Mouse (Mus musculus) bone marrow macrophage, adult 2 months (primary cell): ENCODE measurements around the gene Kmt2d.

Source experiments
- CTCF ChIP-seq: IDR thresholded peaks from 2 replicates; pipeline ENCODE4 v1.5.1; 2012; ENCODE audit warnings: low read depth, mild to moderate bottlenecking, low read length, moderate library complexity
- POLR2A ChIP-seq: IDR thresholded peaks from 2 replicates; pipeline ENCODE4 v1.6.1; 2012; ENCODE audit warnings: mild to moderate bottlenecking, low read depth, low read length, borderline replicate concordance

DNA sequence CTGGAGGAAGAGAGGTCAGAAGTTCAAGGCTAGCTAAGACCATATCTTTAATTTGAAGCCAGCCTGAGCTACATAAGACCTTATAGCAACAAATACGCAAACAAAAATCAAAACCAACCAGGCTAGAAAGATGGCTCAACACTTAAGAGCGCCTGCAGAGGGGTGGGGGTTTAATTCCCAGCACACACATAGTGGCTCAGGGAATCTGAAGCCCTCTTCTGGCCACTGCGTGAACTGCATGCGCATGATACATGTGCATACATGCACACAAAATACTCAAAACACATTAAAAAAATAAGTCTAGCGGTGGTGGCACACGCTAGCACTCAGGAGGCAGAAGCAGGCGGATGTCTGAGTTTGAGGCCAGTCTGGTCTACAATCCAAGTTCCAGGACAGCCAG lies 85.3 kb downstream of the Kmt2d start:
- TF ChIP-seq POLR2A, result no peak
- TF ChIP-seq CTCF, result peak; percentile 41; the same call in 1 of the 2 replicates
